Mouse (Mus musculus): ENCODE results near the gene Car6.

DNA sequence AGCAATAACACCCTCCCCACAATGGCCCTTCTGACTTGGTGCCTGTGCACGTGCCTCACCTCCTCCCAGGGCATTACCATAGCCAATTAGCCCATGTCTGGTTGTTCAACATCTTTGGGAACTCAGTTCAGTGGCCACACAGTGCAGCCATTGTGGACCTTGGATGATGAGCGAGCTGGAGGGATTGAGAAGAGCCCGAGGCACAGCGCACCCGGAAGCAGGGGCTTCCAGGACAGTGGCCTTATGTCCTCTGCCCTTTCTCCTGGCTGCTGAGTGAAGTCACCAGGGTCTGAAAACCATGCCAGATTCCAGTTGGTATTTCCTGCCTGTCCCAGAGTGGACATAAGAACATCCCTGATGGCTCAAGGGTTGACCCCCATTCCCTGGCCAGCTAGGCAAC, at the start of gene Car6:
- no peak for TF ChIP-seq CTCF (IDR thresholded peaks at IDR 0.05; ENCODE audit: low read depth)
- no peak for TF ChIP-seq EP300 (IDR thresholded peaks at IDR 0.05; ENCODE audit: low read depth)
